Mouse (Mus musculus) heart, postnatal 10 days (tissue): ENCODE results near the gene Htra2. TPM values are rescaled to one million over a fixed set of nuclear protein-coding genes. Genes with fewer than 3 reads are reported as not detected.

Experiments
- DNase-seq, 2 experiments: peaks; one replicate each; pipeline ENCODE4 v3.0.0; 2021
- intact Hi-C: fragments of 180-260 bp; cut with DNase I; formaldehyde crosslinking; loops from one replicate; pipeline ENCODE4 v1.15.1; 2025
- total RNA-seq, 2 experiments: library from RNA; stranded (reverse); gene quantifications; 2 replicates each; pipeline ENCODE4 v1.2.3; 2021

Gene Htra2
- 10 to 100 TPM; 32.9 to 35.6 TPM for total RNA-seq

GRCm38 (mm10) chr6:83054871-83055431, at the start of gene Htra2:
Gene Htra2 (minus strand): TSS chr6:83055273.
- intact Hi-C loops, result loop anchor here (1.0 to 2.0 kb wide), 2 partner anchors 46 to 58 kb away; partner anchors contain the start of genes Ccdc142 and Gm42688
- no peak for DNase-seq

DNA sequence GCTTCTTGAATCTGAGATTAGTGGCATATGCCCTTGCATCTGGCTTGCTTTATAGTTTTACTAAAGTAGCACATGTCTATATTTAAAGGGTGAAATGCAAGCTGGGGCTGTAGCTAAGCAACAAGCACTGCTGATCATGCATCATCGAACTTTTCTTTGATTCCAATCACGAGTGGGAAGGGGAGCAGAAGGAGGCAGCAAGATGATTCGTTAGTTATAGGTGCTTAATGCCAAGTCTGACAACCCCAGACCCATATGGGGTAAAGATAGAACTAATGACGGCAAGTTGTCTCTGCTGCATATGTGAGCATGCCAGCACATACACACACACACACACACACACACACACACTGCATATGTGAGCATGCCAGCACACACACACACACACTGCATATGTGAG, 49.1 kb upstream of the Htra2 start:
- no peak for DNase-seq
- intact Hi-C loops, result no loop called here

DNA sequence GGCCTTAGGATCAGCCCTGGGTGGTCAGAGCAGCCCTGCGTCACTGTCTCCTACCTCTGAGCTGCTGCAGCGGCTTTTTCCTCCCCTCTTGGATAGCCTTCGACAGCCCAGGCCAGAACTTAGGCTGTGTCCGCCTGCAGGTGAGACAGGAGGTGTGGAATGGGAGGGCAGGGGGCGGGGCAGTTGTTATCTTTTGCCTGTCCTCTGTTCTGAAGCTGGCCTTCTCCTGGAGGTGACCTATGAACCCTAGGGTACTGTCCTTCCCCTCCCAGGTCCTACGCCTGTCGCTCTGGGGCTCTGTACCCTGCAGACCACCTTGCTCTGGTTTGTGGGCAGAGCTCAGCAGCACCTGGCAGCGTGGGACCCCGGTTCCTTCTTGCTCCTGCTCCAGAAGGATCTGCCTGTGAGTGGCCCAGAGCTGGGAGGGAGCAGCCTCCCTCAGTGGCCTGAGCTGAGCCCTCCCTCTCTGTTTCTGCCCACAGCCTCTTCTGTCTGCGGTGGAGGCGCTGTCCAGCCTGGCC, 48.1 kb upstream of the Htra2 start:
- DNase-seq, result no peak
- intact Hi-C loops, result no loop called here

- intact Hi-C loops, result loop anchor here (1.0 to 2.0 kb wide), 2 partner anchors 47 to 106 kb away; partner anchors contain the start of genes Aup1 and Htra2
- DNase-seq, result peak; percentile 75 to 78
These were observed 46.8 kb upstream of the Htra2 start for GRCm38 (mm10) chr6:83101688-83102556.

- peak; percentile 93 to 94 for DNase-seq
- intact Hi-C loops, result loop anchor here (1.0 to 2.0 kb wide), 2 partner anchors 47 to 105 kb away; partner anchors contain the start of genes Aup1 and Htra2
These were observed 46.2 kb upstream of the Htra2 start, which contains the start of the genes Ccdc142 and Gm42688 for GRCm38 (mm10) chr6:83101316-83101687. Gene Ccdc142 (plus strand): TSS chr6:83101601. Gene Gm42688 (plus strand): TSS chr6:83101617.

DNA sequence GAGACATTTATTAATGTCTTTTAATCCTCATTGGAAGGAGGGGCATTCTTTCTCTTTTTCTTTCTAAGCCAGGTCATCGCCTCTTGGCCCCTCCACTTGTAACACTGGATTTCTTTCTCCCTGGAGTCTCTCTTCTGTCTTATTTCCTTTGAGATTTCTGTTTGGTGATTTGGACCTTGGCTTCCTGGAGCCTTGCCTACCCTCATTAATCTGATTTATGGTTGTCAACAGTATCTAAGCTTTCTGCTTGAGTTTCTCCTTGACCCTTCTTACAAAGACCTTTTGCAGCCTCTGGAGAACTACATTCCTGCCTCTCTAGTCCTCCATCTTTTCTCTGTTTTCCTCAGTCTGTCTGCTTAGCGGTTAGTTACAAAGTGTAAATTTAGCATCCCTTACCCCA, 43.3 kb upstream of the Htra2 start:
- no peak for DNase-seq
- intact Hi-C loops, result no loop called here

DNA sequence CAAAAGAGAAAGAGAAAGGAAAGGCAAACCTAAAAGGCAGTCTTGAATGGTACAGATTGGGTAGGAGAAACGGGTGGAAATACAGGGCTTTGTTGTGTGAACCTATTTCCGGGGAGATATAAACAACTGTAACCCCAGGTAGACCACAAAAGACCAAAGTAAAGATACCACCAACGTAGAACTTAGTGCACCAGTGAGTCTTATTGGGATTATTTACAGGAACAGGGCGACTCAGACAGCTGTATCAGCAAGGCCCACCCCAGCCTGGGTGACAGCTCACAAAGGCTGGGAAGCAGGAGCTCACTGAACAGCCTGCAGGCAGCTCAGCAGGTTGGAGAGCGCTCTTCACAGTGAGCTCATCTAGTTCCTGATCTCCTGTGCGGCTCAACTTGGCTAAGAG, 40.9 kb upstream of the Htra2 start:
- DNase-seq, result no peak
- intact Hi-C loops, result no loop called here

DNA sequence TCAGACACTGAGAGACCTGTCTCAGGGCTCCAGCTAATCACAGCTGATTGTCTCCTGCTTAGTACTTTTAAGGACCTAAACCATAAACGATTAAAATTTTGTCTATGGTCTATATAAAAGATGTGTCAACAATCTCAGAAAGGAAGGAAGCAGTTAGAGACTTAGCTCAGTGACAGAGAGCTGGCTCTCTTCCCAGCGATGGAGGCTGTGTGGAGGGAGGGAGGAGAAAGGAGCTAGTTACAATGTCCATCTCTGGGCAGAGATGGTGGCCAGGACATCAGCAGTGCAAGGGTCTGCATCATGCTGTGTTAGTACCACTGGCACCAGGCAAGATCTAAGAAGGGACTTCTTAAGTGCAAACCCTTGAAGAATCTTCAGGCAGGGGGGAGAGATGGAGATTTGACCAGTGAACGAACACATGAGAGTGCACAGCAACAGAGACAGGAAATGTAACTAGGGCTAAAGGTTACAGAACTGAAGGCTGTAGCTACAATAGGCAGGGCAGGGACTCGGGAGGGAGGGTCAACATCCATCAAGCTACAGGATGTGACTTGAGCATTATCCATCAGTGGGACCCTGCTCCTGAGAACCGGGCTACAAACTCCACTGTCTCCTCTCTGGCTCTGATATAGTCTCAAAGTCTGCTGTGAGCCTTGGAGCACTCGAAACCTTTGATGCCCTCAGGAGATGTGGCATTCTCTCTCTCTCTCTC, 37.5 kb upstream of the Htra2 start:
- intact Hi-C loops, result no loop called here
- DNase-seq, result peak; percentile 46 to 54

DNA sequence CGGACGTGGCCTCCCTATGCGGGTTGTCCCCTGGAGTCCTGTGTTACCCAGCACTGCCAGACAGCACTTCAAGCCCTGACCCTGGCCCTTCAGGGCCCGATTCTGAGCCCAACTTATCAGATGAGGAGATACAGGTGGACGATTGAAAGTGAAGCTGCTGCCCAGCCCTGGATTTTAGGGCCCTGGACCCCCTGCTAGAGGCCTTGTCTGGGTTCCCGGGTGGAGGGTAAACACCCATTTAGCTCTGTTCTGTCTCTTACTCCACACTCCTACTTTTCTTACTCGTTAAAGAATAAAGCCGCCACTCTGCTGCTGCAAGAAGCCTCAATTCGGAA, 32.8 kb upstream of the Htra2 start:
- DNase-seq, result no peak
- intact Hi-C loops, result no loop called here

DNA sequence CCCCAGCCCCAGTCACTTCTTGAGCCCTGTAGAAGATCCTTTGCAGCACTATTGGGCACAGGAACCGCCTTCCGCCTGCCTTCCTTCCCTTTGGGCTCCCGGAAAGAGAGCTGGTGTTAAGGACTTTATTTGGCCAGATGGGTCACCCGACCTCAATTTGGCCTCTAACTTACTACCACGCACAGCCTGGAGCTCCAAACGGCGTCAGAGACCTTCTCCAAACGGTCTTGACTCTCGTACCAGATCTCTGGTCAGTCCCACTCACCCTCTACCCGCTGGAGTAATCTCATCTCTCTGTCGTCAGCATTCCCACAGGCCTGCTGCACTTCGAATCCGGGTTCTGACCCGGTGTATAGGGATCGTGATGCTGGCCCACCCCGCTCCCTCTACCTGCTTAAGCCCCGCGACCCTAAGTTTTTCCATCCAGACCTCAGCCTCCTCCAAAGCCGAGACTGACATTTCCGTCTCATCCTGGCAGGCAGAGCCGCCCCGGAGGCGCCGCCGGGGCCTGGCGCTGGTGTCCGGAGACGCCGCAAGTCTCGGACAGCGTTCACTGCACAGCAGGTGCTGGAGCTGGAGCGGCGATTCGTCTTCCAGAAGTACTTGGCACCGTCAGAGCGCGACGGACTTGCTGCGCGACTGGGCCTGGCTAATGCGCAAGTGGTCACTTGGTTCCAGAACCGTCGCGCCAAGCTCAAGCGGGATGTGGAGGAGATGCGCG, 32.3 kb upstream of the Htra2 start:
- intact Hi-C loops, result no loop called here
- peak; percentile 39 to 56 for DNase-seq

DNA sequence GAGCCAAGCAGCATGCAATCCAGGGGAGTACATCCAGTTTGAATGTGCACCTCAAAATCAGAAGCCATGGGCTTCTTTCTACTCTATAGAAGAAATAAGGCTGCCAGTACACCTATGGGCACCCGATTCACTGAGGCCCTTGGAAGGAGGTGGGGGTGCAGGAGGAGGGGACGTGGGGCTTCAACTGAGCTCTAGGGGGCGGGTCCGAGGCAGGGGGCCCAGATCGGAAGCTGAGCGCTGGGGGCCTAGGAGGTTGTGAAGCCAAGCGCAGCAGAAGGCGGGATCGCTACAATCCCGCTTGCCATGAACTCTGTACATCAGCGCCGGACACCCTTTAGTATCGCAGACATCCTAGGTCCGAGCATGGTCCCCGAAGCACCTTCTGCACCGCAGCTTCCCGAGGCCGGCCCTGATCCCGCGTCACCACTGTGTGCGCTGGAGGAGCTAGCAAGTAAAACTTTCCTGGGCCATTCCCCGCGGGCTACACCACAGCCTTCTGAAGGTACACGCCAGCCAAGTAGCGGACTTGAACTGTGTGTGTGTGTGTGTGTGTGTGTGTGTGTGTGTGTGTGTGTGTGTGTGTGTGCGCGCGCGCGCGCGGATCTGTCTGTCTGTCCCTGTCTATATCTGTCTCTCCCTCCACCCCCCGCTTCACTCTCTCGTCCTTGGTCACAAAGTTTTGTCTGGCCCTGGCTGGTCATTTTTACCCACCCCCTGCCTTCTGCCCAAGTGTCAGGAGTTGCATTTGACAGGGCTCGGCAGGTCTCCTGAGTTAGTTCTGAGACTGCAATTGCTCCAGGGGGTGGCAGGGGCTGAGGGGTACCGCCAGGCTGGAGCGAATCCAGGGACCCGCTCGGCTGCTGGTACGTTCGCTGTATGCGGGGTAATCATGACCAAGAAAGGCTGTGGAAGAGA, 31.3 kb upstream of the Htra2 start, which contains the start of gene Lbx2:
TSS of gene Lbx2 (plus strand) at position 247 of the 915 bp plus-strand sequence.
- DNase-seq, result peak in 1 of 2 experiments; percentile 24
- intact Hi-C loops, result no loop called here

- no peak for DNase-seq
- intact Hi-C loops, result no loop called here
These were observed 29.4 kb upstream of the Htra2 start for GRCm38 (mm10) chr6:83084477-83084876.

DNA sequence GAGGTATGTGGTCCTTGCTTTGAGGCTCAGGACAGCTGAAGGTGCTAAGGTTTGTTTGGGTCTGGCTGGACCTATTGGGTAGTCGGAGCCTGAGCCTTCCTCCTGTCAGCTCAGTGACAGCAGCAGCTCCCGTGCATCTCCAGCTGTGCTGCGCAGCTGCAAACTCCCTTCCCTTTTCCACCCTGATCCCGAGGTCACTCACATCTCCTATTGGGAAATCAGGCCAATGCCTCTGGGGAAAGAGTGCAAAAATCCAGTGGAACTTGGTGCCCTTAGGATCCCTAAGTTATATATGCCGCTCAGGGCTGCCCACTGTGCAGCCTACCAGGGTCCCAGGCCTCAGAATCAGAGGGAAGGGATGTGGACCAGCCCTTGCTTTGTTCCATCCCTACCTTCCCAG, 28.4 kb upstream of the Htra2 start:
- DNase-seq, result no peak
- intact Hi-C loops, result no loop called here

GRCm38 (mm10) chr6:83080210-83080609, 25.1 kb upstream of the Htra2 start:
- intact Hi-C loops, result no loop called here
- no peak for DNase-seq

- intact Hi-C loops, result loop anchor here (1.0 kb wide), 1 partner anchor 22 kb away; no protein-coding TSS in a partner anchor
- peak; percentile 99 to 100 for DNase-seq
These were observed 23.3 kb upstream of the Htra2 start for GRCm38 (mm10) chr6:83078324-83078858.

DNA sequence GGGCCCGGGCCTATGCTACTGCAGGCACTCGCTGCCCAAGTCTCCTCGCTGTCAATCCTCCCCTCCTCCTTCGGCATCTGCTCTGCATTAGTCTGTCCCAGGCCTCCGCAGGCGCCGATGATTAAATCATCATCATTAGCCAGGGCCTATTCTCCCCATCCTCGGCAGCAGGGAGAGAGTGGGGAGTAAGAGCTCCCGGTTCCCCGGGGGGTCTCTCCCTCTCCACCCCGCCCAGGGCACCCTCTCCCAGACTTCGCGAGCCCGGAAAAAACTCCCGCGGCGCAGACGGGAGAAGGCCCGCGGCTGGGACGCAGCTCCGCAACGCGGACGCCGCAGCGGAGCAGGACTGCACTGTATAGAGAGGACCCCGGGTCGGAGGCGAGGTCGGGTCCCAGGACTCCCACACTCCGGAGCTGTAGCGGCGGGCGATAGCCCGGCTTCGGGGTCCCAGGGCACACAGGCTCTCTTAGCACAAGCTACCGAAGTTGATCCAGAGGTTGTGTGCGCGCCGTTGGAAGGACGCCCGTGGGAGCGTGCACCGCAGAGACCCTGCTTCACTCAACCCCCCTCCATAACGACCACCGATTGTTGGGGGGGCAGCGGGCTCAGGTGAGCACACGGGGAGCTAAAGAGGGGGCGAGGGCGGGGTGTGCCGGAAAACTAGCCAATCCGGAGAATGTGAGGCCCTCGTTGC, 22.7 kb upstream of the Htra2 start, which contains the start of gene Pcgf1:
TSS of gene Pcgf1 (plus strand) at position 240 of the 694 bp plus-strand sequence.
- intact Hi-C loops, result loop anchor here (1.0 kb wide), 1 partner anchor 23 kb away; no protein-coding TSS in a partner anchor
- DNase-seq, result no peak

DNA sequence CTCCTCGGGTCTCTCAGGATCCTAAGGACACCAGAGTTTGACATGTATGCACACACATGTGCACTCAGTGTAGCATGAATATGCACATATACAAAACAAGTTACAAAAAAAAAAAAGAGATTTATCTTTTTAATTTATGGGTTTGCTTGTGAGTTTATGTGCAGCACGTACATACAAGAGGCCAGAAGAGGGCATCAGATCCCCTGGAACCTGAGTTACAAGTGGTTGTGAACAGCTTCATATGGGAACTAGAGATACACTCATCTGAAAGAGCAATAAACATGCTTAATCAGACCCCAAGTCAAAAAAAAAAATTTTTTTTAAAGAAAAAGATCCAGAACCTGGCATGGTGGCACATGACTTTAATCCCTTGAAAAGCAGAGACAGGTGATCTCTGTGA, 19.9 kb upstream of the Htra2 start:
- no peak for DNase-seq
- intact Hi-C loops, result no loop called here

- intact Hi-C loops, result no loop called here
- no peak for DNase-seq
These were observed 16.1 kb upstream of the Htra2 start for GRCm38 (mm10) chr6:83071220-83071619.
